Mouse (Mus musculus) CD4-positive naive resting alpha-beta T cell, adult 76 days (primary cell): ENCODE data around the gene Rc3h2. TPM values are rescaled to one million over a fixed set of nuclear protein-coding genes. Genes with fewer than 3 reads are reported as not detected.

ENCODE experiments used
- total RNA-seq: library from RNA; stranded (reverse); gene quantifications from one replicate; pipeline ENCODE4 v1.2.4, GENCODE M21; 2023

The Rc3h2 gene
- total RNA-seq, result 58.3 TPM

GRCm38 (mm10) chr2:37422306-37423304, at the start of gene Rc3h2:
Gene Rc3h2, minus strand, starts transcription at chr2:37422903.

GRCm38 (mm10) chr2:37442611-37443591, 20.2 kb upstream of the Rc3h2 start, which contains the start of the genes Zbtb26, Zbtb6 and Rabgap1:
Gene Zbtb26, minus strand, starts transcription at chr2:37443135.
Gene Zbtb6, minus strand, starts transcription at chr2:37443171.
Gene Rabgap1, plus strand, starts transcription at chr2:37443279.

GRCm38 (mm10) chr2:37358633-37359540, 63.8 kb downstream of the Rc3h2 start, which contains the start of gene Pdcl:
Gene Pdcl, minus strand, starts transcription at chr2:37359332.

GRCm38 (mm10) chr2:37326215-37326614, 96.5 kb downstream of the Rc3h2 start, which contains the start of gene Olfr368:
Gene Olfr368, plus strand, starts transcription at chr2:37326515.

Other genes starting within 250 kb of the Rc3h2 start
- gene Olfr365, start 234.7 kb downstream of the Rc3h2 start, total RNA-seq, result not detected
- gene Olfr366, start 211.3 kb downstream of the Rc3h2 start, total RNA-seq, result not detected
- gene Olfr368, start 96.4 kb downstream of the Rc3h2 start, total RNA-seq, result not detected
- gene Pdcl, start 63.6 kb downstream of the Rc3h2 start, total RNA-seq, result 23.3 TPM
- gene Zbtb26, start 20.2 kb upstream of the Rc3h2 start, total RNA-seq, result 1.9 TPM
- gene Zbtb6, start 20.3 kb upstream of the Rc3h2 start, total RNA-seq, result 15.2 TPM
- 47.3 TPM for gene Rabgap1, start 20.4 kb upstream of the Rc3h2 start, total RNA-seq
- 4.3 TPM for gene Gpr21, start 93.4 kb upstream of the Rc3h2 start, total RNA-seq